Mouse (Mus musculus) heart, postnatal 4 days (tissue): ENCODE results near the gene Abhd12b. TPM values are rescaled to one million over a fixed set of nuclear protein-coding genes. Genes with fewer than 3 reads are reported as not detected.

Experiments used
- DNase-seq: peaks from one replicate; pipeline ENCODE4 v3.0.0; 2021
- total RNA-seq, 2 experiments: library from RNA; stranded (reverse); gene quantifications; 2 replicates each; pipeline ENCODE4 v1.2.3; 2021

Gene Abhd12b
- total RNA-seq, 2 experiments from 2014 or later = not detected

GRCm38 (mm10) chr12:70208214-70208613 lies 54.3 kb downstream of the Abhd12b start:
- DNase-seq = no peak

- DNase-seq = no peak
These were observed 58.6 kb downstream of the Abhd12b start for GRCm38 (mm10) chr12:70212501-70212900.

GRCm38 (mm10) chr12:70213601-70214000 lies 59.7 kb downstream of the Abhd12b start:
- DNase-seq = no peak

- DNase-seq = no peak
These were observed 60.3 kb downstream of the Abhd12b start for GRCm38 (mm10) chr12:70214281-70214680.

- DNase-seq = peak; percentile 15
These were observed 62.4 kb downstream of the Abhd12b start for GRCm38 (mm10) chr12:70216229-70216800.

GRCm38 (mm10) chr12:70218795-70219540 lies 65.0 kb downstream of the Abhd12b start:
- DNase-seq = no peak

GRCm38 (mm10) chr12:70221425-70221824 lies 67.5 kb downstream of the Abhd12b start:
- DNase-seq = no peak

- no peak for DNase-seq
These were observed 69.4 kb downstream of the Abhd12b start for GRCm38 (mm10) chr12:70223331-70223730.

GRCm38 (mm10) chr12:70226655-70227054 lies 72.7 kb downstream of the Abhd12b start:
- no peak for DNase-seq

GRCm38 (mm10) chr12:70227121-70227932 lies 73.4 kb downstream of the Abhd12b start:
- peak; percentile 84 for DNase-seq

GRCm38 (mm10) chr12:70228155-70228554 lies 74.2 kb downstream of the Abhd12b start:
- no peak for DNase-seq

- no peak for DNase-seq
These were observed 77.4 kb downstream of the Abhd12b start, which contains the start of gene Pygl for GRCm38 (mm10) chr12:70231294-70231693. Pygl (minus strand) TSS chr12:70231488.

GRCm38 (mm10) chr12:70232020-70232544 lies 78.1 kb downstream of the Abhd12b start:
- no peak for DNase-seq

Other genes with a start within 250 kb of the Abhd12b start
- gene Sav1, start 167.1 kb upstream of the Abhd12b start, total RNA-seq = 10 to 100 TPM; 38.7 to 39.1 TPM
- 10 to 100 TPM; 41.3 to 42.0 TPM for gene Nin, start 40.4 kb upstream of the Abhd12b start, total RNA-seq
- gene Pygl, start 77.3 kb downstream of the Abhd12b start, total RNA-seq = 10 to 100 TPM; 13.9 to 15.9 TPM
- gene Trim9, start 193.5 kb downstream of the Abhd12b start, total RNA-seq = under 1 TPM; 0.36 to 0.95 TPM